Mouse (Mus musculus): ENCODE results near the gene Exosc5. TPM values are rescaled to one million over a fixed set of nuclear protein-coding genes. Genes with fewer than 3 reads are reported as not detected.

Gene Exosc5
- polyA plus RNA-seq, 1 experiment from 2014 or later: 79.7 TPM

DNA sequence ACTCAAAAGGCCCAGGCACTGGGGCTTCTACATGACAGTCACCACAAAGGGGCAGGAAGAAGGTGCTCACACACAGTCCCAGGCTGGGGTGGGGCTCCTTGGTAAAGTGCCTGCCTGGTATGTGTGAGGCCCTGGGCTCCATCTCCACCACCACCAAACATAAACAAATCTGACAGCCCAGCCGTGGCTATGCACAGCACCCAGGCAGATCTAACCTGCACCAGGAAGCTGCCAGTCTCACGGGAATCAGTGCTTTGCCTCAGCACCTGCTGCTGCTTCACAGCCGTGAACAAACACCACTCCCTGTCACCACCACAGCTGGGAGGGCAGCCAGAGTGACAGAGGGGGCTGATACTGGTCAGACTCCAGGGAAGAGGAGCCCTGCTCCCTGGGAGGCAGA is 22.6 kb upstream of the Exosc5 start:
- no peak overlapping the region for H3K9ac ChIP-seq

DNA sequence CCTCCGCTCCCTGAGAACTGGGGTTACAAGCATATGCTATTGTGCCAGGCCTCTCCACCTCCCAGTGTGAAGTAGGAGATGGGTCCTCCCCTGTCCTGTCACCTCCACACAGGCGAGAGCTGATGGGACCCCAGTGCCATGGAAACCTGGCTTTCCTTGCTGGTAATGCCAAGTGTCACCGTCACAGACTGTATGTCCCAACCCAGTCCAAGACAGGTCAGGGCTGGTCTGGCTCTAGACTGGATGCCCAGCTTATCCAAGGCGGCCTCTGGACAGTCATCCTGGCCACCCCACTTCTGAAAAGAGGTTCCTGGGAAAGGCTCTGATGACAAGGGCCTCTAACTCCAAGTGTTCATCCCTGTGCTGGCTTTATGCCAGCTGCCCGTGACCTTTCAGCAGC is 21.9 kb upstream of the Exosc5 start:
- H3K27ac ChIP-seq (ENCODE audit: low read depth): no peak overlapping the region
- H3K4me3 ChIP-seq (ENCODE audit: low read depth, low read length): no peak overlapping the region
- 75% methylated on average over 5 of the region's 5 CpGs for WGBS
- DNase-seq (no peak), ATAC-seq (ENCODE audit: insufficient read depth) (no peak)
- H3K36me3 ChIP-seq (ENCODE audit: insufficient read depth): peaks cover 11% of the 10 kb centered on the region; the same call in 1 of the 2 replicates
- no peak overlapping the region for H3K9ac ChIP-seq
- no peaks in the 10 kb centered on the region for H3K4me1 ChIP-seq (ENCODE audit: insufficient read depth)
- H3K4me2 ChIP-seq: no peak overlapping the region
- H3K9me3 ChIP-seq (ENCODE audit: low read depth, low read length): no peaks in the 10 kb centered on the region
- H3K27me3 ChIP-seq (ENCODE audit: insufficient read depth, low read length): no peaks in the 10 kb centered on the region
- no peak for TF ChIP-seq CTCF (IDR thresholded peaks at IDR 0.05; ENCODE audit: low read depth)

More for the DNA sequence above, 22.6 kb upstream of the Exosc5 start:
- no peak for TF ChIP-seq CTCF (IDR thresholded peaks at IDR 0.05; ENCODE audit: low read depth)
- H3K27ac ChIP-seq (ENCODE audit: low read depth): no peak overlapping the region
- H3K4me3 ChIP-seq (ENCODE audit: low read depth, low read length): no peak overlapping the region
- no peaks in the 10 kb centered on the region for H3K4me1 ChIP-seq (ENCODE audit: insufficient read depth)
- 11% methylated on average over 3 of the region's 3 CpGs for WGBS
- peaks cover 11% of the 10 kb centered on the region; the same call in 1 of the 2 replicates for H3K36me3 ChIP-seq (ENCODE audit: insufficient read depth)
- DNase-seq (no peak), ATAC-seq (ENCODE audit: insufficient read depth) (no peak)
- H3K27me3 ChIP-seq (ENCODE audit: insufficient read depth, low read length): no peaks in the 10 kb centered on the region
- H3K4me2 ChIP-seq: no peak overlapping the region
- no peaks in the 10 kb centered on the region for H3K9me3 ChIP-seq (ENCODE audit: low read depth, low read length)

DNA sequence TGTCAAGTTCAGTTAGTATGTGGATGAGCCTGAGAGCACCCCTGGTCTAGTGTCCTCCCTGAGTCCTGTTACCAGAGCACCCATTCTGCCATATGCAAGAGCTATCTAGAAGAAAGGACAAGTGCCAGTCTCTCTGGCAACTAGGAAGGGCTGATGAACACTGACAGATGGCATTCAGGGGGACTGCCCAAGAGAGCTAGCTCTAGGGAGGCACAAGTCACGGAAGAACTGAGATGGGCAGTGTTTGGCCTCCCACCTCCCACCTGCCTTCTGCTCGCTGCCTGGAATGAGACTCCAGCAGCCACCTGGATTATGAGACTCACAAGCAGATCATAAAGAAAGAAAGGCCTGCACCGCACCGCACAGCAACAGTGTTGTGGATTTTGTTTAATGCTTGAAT is 19.2 kb upstream of the Exosc5 start:
- ATAC-seq (ENCODE audit: insufficient read depth) (no peak), DNase-seq (no peak)
- Histone ChIP-seq H3K4me3 (ENCODE audit: low read depth, low read length) (no peak overlapping the region), H3K9ac (no peak overlapping the region), H3K4me2 (no peak overlapping the region), H3K9me3 (ENCODE audit: low read depth, low read length) (no peaks in the 10 kb centered on the region), H3K4me1 (ENCODE audit: insufficient read depth) (no peaks in the 10 kb centered on the region), H3K27ac (ENCODE audit: low read depth) (no peak overlapping the region), H3K27me3 (ENCODE audit: insufficient read depth, low read length) (no peaks in the 10 kb centered on the region), H3K36me3 (ENCODE audit: insufficient read depth) (peaks cover 2% of the 10 kb centered on the region; the same call in 1 of the 2 replicates)
- TF ChIP-seq CTCF (IDR thresholded peaks at IDR 0.05; ENCODE audit: low read depth): no peak
- 85% methylated on average over 4 of the region's 4 CpGs for WGBS

DNA sequence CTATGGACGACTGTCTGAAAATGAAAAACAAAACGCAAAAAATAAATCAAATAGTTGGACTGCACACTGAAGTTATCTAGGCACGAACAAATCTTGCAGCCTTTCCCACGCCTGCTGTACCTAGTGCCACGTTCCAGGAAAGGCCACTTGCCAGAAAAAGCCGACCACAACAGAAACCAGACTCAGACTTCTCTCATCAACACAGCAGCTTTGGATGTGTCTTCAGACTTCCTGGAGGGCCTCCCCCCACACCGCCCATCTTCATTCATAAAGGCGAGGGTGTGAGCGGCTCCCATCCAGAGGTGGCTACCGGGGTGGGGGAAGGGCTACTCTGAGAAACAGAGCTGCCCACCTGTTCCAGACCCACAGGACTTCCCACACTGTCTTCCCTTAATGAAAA is 14.8 kb upstream of the Exosc5 start:
- Histone ChIP-seq H3K9me3 (ENCODE audit: low read depth, low read length) (no peaks in the 10 kb centered on the region), H3K36me3 (ENCODE audit: insufficient read depth) (peaks cover 2% of the 10 kb centered on the region; the same call in 1 of the 2 replicates), H3K27me3 (ENCODE audit: insufficient read depth, low read length) (no peaks in the 10 kb centered on the region), H3K4me1 (ENCODE audit: insufficient read depth) (no peaks in the 10 kb centered on the region), H3K27ac (ENCODE audit: low read depth) (no peak overlapping the region), H3K9ac (no peak overlapping the region), H3K4me2 (no peak overlapping the region), H3K4me3 (ENCODE audit: low read depth, low read length) (no peak overlapping the region)
- no peak for ATAC-seq (ENCODE audit: insufficient read depth)
- TF ChIP-seq CTCF (IDR thresholded peaks at IDR 0.05; ENCODE audit: low read depth): no peak
- DNase-seq: no peak
- WGBS: 72% methylated on average over 10 of the region's 10 CpGs

DNA sequence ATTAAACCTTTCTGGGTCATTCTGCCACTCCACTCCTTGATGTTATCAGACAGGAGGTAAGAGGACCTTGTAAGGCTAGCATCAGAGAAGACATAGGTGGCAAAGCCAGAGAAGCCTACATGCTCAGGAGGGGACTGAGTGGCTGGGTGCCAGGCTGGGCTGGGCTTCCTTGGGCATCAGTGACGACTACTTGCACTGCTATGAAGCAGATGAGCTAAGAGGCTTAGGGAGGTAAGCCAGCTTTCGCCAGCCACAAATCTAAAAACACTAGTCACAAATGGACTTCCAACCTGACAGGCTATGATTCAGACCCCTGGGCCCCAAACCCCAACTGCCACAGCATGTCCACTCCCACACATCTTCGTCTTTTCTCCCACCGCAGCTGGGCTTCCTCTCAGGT is 14.3 kb upstream of the Exosc5 start:
- no peaks in the 10 kb centered on the region for H3K9me3 ChIP-seq (ENCODE audit: low read depth, low read length)
- no peaks in the 10 kb centered on the region for H3K4me1 ChIP-seq (ENCODE audit: insufficient read depth)
- no peak overlapping the region for H3K9ac ChIP-seq
- H3K4me2 ChIP-seq: no peak overlapping the region
- DNase-seq (no peak), ATAC-seq (ENCODE audit: insufficient read depth) (no peak)
- H3K27ac ChIP-seq (ENCODE audit: low read depth): no peak overlapping the region
- WGBS: 72% methylated on average over 4 of the region's 4 CpGs
- TF ChIP-seq CTCF (IDR thresholded peaks at IDR 0.05; ENCODE audit: low read depth): no peak
- H3K4me3 ChIP-seq (ENCODE audit: low read depth, low read length): no peak overlapping the region
- H3K36me3 ChIP-seq (ENCODE audit: insufficient read depth): peaks cover 2% of the 10 kb centered on the region; the same call in 1 of the 2 replicates
- no peaks in the 10 kb centered on the region for H3K27me3 ChIP-seq (ENCODE audit: insufficient read depth, low read length)

DNA sequence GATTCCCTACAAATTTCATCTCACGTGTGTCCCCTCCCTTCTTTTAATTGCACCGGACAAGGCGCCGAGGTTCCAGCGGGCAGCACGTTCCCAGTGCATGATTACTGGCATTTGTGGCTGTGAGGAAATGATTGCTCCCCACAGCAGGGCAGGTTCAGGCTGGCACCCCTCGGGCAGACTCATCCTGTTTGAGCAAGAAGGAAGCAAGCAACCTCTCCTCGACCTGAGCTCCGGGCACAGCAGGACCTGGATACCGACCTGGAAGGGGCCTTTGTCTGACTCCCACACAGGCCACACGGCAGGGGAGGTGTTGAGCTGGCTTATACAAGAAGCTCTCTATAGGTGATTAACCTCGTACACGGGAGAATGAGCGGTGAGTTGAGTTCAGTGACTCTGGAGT is 13.9 kb upstream of the Exosc5 start:
- no peak for ATAC-seq (ENCODE audit: insufficient read depth)
- DNase-seq: no peak
- Histone ChIP-seq H3K4me1 (ENCODE audit: insufficient read depth) (no peaks in the 10 kb centered on the region), H3K9ac (no peak overlapping the region), H3K4me3 (ENCODE audit: low read depth, low read length) (no peak overlapping the region), H3K4me2 (no peak overlapping the region), H3K27me3 (ENCODE audit: insufficient read depth, low read length) (no peaks in the 10 kb centered on the region), H3K9me3 (ENCODE audit: low read depth, low read length) (no peaks in the 10 kb centered on the region), H3K36me3 (ENCODE audit: insufficient read depth) (peaks cover 2% of the 10 kb centered on the region; the same call in 1 of the 2 replicates), H3K27ac (ENCODE audit: low read depth) (no peak overlapping the region)
- no peak for TF ChIP-seq CTCF (IDR thresholded peaks at IDR 0.05; ENCODE audit: low read depth)
- WGBS: 70% methylated on average over 14 of the region's 14 CpGs

DNA sequence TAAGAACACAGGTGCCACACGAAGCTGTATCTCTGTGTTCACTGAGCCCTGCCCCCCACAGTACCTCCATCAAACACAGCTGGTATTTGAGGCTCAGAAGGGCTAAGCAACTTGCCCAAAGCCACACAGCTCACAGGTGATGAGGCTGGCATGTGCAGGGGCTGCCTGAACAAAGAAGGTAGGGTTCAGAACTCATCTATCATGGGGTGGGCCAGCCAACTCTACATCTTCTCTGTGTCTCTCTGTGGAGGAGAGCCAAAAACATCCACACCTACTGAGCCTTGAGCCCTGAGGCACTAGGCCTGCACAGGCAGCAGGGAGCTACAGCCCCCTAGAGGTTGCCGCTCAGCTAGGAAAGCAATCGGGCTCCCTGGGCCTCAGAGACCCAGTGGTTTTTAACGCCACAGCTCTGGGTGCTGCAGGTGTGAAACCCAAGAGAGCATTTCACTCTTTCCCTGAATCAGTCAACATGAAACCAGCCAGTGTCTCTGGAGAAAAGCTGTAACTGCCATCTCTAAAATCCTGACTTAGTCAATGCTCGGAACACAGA is 11.3 kb upstream of the Exosc5 start:
- no peak overlapping the region for H3K9ac ChIP-seq
- H3K9me3 ChIP-seq (ENCODE audit: low read depth, low read length): no peaks in the 10 kb centered on the region
- H3K4me1 ChIP-seq (ENCODE audit: insufficient read depth): no peaks in the 10 kb centered on the region
- no peak overlapping the region for H3K4me3 ChIP-seq (ENCODE audit: low read depth, low read length)
- H3K27me3 ChIP-seq (ENCODE audit: insufficient read depth, low read length): no peaks in the 10 kb centered on the region
- DNase-seq (no peak), ATAC-seq (ENCODE audit: insufficient read depth) (no peak)
- TF ChIP-seq CTCF (IDR thresholded peaks at IDR 0.05; ENCODE audit: low read depth): peak; percentile 34
- no peak overlapping the region for H3K27ac ChIP-seq (ENCODE audit: low read depth)
- 42% methylated on average over 5 of the region's 5 CpGs for WGBS
- H3K4me2 ChIP-seq: no peak overlapping the region
- H3K36me3 ChIP-seq (ENCODE audit: insufficient read depth): no peaks in the 10 kb centered on the region
